Mouse (Mus musculus) brain, embryonic 14.5 days (tissue): ENCODE results near the gene Phactr1.

Source experiments
- CTCF ChIP-seq: fragments of 200-500 bp; IDR thresholded peaks from 2 replicates; pipeline ENCODE4 v1.5.1; 2012; ENCODE audit warnings: inconsistent platforms, mild to moderate bottlenecking, moderate library complexity, borderline replicate concordance; ENCODE audit not compliant: insufficient read depth, insufficient read length; ENCODE audit errors: extremely low read depth
- POLR2A ChIP-seq: fragments of 200-500 bp; IDR thresholded peaks from 2 replicates; pipeline ENCODE4 v1.6.1; 2012; ENCODE audit warnings: mild to moderate bottlenecking, inconsistent platforms, borderline replicate concordance; ENCODE audit not compliant: poor library complexity, insufficient read depth, insufficient read length, severe bottlenecking; ENCODE audit errors: extremely low read depth

- TF ChIP-seq POLR2A, result no peak
- no peak for TF ChIP-seq CTCF
Measured at GRCm38 (mm10) chr13:42956327-42956726, 275.9 kb downstream of the Phactr1 start.
